Mouse (Mus musculus): Measurements from ENCODE around the gene Pdzd3. TPM values are rescaled to one million over a fixed set of nuclear protein-coding genes. Genes with fewer than 3 reads are reported as not detected.
"Not testable (repeated sequence)": the region's sequence is repeated elsewhere in the genome, so short reads cannot be mapped to it uniquely, and the experiment has no call there.

Pdzd3 gene
- polyA plus RNA-seq (2017; shearing (Covaris generic)), result under 1 TPM in 1 of 3 experiments, not detected in 2; 0.15 TPM

DNA sequence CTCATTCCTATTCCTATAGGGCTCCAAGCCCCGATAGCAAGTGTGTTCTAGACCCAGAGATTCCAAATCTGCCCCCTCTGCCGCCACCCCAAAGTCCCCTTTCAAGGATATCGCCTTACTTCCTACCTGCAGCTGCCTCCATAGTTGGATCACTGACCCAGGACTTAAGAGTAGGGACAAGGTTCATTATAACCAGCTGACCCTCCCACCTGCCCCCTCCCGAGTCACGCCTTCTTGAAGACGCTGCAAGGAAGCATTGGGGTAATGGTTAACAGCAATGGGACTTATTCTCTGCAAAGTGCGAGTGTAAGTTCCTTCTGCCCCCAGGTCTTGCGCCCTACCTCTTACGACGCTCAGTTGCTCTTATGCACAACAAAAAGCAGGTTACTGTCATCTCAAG is at the start of gene Pdzd3:
Pdzd3 (minus strand) TSS at position 158 of the 400 bp plus-strand sequence.
- ATAC-seq, result no peak

DNA sequence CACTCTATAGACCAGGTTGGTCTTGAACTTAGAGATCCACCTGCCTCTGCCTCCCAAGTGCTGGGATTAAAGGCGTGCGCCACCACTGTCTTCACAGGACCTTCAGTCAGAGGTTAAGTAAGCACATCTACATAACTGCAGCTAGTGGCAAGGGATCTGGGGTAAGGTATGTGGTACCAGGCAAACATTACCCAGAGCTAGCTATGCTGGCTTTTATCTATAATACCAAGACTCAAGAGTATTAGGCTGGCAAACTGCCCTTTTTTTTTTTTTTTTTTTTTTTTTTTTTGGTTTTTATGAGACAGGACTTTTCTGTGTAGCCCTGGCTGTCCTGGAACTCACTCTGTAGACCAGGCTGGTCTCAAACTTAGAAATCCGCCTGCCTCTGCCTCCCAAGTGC is 48.7 kb upstream of the Pdzd3 start:
- ATAC-seq, result not testable (repeated sequence)

DNA sequence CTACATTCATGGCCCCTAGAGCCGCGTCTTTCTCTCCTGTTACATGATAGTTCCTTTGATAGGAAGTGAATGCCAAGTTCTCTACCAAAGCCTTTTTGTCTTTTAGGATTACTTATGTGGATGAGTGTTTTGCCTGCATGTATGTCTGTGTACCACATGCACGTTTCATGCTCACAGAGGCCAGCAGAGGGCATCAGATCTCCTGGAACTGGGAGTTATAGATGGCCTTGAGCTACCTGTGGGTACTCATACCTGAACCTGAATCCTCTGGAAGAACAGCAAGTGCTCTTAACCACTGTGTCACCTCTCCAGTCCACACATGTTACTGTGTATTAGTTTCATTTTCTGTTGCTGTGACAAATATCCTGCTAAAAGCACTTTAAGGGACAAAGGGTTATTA is 41.2 kb upstream of the Pdzd3 start:
- no peak for ATAC-seq

DNA sequence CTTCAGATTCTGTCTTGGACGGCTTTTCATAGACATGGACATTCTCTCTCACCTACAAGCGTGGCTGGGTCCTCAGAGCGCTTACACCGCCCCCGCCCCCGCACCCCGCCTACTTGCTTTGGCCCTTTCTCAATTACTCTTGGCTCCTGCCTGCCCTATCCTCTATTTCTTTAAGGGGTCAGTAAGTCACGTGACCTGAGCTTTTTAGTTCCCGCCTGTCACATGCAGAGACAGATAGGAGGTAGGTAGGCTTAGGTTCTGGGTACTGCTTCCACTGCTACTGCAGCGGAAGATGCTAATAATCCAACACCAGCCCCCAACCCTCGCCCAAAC is 37.7 kb upstream of the Pdzd3 start:
- no peak for ATAC-seq

DNA sequence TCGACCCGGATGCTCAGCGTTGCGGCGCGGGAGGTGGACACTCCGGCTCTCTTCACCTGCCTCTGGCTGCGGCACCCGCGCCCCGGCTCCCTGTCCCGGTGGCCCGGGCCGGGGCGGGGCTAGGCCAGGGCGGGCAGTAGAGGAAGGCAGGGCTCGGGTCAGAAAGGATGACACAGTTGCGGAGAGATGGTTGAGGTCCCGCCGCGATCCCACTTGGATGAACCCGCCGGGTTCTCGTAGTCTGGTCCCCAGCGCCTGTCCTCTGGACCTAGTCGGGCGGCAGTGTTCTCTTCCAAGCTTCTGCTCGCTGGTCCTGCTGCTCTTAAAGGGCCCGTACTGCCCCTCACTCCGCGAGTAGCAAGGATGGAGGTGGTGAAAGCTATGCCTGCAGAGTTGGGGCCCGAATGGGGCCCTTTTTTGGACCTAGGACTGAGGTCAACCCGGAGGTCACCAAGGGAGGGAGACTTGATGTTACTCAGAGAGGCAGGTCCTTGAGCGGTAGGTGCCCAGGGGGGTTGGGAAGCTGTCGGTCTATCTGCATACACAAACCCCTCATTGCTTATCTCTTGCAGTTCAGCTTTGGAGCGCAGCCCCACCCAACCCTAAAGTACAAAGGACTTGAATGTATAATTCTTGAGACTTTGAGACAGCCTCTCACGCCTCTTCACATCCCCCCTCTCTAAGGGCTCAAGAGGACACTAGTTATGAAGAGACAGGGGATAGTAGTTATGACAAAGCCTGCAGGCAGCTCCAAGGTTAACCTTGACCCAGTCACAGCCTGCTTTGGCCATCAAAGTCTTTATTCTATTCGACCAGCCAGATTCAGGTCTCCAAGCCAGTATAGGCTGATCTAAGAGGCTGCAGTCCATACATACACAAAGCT is 37.0 kb upstream of the Pdzd3 start, which contains the start of gene Abcg4:
Abcg4 (minus strand) TSS at position 540 of the 883 bp plus-strand sequence.
- peak; percentile 43 for ATAC-seq

DNA sequence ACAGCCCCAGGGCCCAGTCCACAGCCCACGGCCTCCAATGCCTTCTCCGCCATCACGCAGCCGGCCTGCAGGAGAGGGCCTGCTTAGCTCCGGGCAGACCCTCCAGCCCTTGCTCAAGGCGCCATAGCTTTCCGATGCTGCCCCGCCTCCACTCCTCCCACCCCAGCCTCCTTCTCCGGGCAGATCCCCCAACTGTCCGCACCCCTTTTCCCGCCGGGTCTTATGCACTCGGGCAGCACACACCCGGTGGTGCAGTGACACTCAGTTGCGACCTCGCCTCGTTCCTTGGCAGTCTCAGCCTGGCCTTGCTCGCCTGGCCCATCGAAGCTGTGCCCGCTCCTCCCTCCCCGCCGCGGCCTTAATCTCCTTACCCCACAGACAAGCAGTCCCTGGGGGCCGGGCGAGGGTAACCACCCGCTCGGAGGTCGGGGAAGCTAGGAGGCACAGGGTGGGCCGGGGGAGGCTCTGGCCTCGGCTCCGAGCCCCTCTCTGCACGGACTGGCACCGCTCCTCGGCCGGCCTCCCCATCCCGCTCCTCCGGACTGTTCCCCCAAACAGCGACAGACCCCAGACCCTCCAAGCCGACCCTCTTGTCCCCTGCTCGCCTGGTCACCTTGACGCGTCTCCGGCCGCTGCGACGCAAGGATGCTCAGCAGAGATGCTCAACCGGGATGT is 36.3 kb upstream of the Pdzd3 start:
- ATAC-seq, result no peak

DNA sequence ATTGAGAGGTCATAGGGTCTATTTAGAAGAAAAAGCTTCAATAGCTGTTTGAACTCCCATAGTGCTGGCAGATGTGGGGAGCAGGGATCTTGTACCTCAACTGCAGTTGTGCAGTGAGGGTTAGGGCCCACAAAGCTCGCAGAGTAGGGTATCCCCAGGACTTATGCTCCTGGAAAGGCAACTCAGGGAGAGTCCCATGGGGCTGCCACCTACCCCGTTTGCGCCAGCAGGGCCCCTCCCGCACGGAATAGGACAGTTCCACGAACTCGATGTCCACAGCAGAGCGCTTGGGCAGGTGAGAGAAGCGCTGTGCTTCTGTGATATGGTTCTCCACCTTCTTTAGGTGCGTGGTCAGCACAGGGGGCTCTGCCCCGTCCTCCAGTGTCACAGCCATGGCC is 35.7 kb upstream of the Pdzd3 start:
- ATAC-seq, result no peak

DNA sequence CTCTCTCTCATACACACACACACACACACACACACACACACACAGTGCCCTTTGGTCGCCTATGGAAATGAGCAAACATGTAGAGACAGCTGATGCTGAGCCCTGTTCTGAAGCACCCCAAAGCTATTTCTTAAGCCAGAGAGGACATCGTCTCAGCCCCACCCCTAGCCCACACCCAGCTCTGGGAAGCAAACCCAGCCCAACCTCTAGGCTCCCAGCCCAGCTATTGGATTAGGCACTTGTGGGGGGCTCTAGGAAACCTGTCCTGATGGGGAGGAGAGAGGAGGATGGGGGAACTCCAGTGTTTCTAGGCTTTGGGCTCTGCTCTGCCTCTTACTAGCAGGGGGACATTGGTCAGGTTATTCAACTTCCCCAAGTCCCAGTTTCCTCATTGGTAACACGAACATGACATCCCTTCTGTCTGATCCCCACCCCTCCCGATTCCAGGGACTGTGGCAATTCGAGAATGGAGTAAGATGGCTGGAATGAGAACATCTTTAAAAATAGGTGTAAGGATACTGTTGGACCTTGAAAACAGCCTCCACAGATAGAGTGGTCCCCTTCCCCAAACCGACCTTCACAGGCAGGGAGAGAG is 35.1 kb upstream of the Pdzd3 start:
- ATAC-seq, result no peak

DNA sequence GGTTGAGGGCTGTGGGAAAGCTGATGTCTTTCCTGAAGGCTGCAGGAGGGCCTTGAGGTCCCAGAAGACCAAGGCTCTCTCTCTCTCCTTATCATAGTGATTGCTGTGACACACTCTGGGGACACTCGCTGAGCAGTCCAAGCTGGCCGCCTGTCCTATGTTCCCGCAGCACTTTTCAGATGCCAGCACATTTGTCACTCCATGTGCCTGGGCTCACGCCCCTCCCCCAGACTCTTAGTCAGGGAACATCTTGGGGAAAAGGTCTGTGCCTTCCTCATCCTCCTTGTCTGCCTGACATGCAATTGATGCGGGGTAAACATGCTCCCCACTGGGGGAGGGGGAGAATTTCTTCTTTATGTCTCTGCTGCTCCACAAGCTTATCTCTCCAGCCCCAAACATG is 31.9 kb upstream of the Pdzd3 start:
- no peak for ATAC-seq

DNA sequence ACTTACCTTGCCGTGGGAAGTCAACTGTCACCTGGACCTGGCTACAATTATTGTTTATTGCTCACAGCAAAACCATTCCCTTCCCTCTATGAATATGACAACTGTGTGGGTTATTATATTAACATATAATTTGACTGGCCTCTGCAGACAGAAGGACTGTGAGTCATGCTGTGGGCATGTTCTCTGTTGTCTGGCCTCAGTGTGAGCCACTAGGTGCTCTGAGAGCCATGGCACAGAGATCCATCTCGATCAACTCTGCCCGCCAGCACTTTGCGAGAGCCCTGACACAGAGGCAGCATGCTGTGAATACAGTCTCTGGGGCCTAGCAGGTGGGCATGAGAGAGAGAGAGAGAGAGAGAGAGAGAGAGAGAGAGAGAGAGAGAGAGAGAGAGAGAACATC is 18.7 kb upstream of the Pdzd3 start:
- no peak for ATAC-seq

DNA sequence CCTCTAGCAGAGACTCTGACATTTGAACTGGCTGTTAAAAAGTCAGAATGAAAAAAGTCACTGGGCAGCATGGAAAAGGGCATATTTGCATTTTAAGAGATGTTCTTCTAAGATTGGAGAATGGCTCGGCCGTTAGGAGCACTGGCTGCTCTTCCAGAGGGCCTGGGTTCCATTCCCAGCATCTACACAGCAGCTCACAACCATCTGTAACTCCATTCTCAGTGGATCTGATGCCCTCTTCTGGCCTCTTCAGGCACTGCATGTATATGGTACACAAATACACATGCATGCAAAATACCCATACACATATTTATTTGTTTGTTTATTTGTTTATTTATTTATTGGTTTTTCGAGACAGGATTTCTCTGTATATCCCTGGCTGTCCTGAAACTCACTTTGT is 17.8 kb upstream of the Pdzd3 start:
- no peak for ATAC-seq

DNA sequence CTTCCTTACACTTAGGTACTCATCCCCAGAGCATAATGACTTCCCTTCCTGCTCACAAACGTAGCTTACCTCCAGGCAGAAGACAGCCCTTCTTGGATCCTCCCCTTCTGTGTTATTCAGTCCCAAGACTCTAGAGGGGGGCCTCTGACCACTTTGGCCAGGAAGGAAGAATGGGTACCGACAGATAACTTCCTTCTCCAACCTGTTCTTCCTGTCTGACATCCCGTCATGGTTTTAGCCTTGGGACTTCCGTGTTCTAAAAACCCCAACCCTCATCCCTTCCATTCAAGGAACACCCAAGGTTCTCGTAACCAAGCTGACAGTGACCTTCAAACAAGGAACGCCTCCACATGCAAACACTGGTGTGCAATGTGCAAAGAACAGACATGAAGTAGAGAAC is 17.2 kb upstream of the Pdzd3 start, which contains the start of gene Nlrx1:
Nlrx1 (minus strand) TSS at position 168 of the 400 bp plus-strand sequence.
- peak; percentile 40 for ATAC-seq

DNA sequence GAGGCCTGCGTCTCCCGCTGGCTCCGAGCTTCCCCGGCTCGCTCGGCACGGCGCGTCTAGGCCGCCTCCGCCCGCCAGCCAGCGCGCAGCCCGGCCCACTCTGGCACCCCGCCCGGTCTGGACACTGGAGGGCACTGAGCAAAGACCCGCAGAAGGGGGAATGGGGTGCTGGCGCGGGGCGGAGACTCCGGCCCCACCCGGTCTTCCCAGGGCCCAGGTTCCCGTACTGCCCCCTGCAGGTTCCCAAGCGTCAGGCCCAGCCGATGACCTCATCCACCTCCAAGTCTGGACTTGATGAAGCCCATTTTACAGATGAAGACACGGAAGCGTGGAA is 16.7 kb upstream of the Pdzd3 start:
- ATAC-seq, result peak; percentile 90

DNA sequence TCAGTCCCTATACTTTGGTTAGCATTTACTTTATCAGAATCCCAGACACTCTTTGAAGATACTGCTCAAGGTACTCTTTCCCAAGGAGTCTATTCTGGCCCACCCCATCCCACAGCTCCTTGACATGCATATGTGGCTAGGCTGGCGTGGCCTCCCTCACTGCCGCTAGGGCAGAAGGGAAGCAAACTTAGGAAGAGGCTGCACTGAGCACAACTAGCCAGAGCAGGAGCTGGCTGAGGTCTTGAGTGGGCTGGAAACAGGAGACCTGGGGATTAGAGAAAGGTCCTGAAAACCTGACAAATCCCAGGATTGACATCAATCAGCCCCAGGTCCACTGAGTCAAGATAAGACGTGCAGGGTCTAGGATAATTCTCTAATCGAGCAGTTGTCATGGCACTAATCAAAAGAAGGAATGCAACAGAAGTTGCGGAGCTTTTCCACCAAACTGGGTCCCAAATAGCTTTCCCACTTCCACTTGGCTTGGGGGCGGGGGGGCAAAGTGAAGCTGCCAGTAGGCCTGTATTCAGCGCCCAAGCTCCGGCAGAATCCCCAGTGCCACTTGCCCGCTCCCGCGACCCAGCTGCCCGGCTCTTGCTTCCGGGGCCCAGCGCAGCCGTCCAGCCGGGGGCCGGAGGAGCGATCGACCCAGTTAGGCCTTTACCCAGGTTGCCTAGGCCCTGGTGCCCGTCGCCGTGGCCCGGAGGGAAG is 16.2 kb upstream of the Pdzd3 start:
- ATAC-seq, result no peak

DNA sequence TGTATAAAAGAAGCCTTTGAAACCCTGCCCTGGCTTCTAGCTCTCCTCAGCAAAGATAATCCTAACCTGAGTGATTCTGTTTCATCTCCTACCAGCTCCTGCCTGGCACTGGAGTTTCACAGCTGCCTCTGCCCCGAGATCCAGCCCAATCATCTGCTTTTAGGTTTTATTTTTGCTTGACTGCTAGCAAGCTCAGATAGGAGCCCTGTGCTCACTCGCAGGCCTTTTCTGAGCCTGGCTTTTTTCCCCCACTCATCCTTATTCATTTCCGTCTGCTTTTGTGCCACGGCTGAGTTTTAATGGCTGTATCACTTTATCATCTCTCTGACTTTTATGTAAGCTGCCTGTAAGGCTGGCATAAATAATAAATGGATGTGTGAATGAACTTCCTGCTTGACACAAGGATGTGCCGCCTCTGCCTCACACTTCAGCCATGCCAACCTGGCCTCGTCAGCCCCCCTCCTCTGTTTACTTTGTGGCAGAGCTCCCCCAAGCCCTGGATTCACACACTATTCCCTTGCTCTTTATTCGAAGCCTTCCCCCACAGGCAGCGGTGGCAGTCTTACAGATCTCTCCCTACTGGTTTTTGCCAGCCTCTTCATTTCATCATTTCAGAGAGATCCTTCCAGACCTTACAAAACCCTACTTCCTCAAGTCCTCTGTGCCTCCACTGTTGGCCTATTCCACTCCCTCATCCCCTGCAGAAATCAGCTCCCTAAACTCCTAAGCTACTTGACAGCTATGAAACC is 15.4 kb upstream of the Pdzd3 start:
- no peak for ATAC-seq

DNA sequence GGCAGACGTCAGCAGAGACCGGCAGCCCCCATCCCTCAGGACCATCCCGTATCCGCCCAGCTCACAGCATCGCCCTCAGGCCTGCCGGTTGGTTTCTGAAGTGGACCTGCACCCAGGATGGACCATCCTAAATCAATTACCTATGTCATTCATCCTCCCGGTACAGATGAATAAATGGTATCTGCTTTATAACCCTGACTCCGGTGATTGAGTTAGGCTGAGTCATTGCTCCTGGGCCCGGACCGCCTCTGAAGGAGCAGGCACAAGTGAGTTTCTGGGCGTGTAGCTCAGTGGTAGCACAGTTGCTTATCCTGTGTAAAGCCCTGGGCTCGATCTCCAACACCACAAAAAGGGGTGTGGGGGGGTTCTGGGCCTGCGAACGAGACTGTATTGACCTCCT is 10.1 kb upstream of the Pdzd3 start:
- no peak for ATAC-seq

DNA sequence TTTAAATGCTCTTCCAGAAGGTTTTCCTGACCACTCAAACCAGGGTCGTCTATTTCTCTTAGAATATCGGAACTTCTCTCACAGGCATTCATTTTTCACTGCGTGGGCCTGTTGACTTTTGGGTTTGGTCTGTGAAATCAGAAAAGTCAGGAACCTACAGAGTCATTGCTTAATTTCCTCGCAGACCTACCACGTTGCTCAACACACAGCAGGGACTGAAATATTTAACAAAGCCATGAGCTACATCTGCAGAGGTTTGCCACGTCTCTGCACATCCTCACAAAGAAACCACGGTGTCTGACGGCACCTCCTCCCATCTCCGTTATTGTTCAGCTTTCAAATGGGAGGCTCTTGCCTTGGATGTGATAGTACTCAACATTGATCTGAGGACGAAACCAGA is 7.7 kb upstream of the Pdzd3 start:
- no peak for ATAC-seq

DNA sequence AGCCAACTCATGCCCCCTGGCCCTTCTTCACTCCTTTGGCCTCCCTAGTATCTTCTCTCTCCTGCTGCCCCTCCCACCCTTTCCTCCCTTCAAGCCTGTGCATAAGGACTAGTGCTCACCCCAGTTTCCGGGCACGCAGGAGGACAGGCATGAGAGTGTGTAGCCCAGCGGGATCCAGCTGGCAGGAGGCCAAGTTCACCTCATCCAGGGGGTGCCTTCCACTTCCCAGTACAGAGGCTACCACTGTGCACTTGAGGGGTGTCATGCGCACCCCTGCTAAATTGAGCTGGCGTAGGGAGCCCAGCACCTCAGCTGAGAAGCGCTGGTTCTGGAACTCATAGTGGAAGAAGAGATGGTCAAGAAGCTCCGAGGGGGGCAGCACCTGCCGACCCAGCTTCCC is 4.9 kb upstream of the Pdzd3 start:
- no peak for ATAC-seq

DNA sequence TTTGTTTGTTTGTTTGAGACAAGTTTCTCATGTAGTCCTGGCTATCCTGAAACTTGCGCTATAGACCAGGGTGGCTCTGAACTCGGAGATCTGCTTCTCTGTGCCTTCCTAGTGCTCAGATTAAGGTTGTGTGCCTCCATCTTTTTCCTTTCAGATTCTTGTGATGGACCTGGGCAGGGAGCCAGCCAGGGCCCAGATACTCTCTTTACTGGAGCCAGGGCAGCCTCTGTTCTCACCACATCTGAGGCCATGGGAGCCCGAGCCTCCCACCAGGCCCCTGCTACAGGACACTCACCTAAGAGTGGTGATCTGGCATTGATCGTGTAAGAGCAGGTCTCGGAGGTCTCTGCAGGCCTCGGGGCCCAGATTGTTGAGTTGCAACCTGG is 3.9 kb upstream of the Pdzd3 start:
- no peak for ATAC-seq

DNA sequence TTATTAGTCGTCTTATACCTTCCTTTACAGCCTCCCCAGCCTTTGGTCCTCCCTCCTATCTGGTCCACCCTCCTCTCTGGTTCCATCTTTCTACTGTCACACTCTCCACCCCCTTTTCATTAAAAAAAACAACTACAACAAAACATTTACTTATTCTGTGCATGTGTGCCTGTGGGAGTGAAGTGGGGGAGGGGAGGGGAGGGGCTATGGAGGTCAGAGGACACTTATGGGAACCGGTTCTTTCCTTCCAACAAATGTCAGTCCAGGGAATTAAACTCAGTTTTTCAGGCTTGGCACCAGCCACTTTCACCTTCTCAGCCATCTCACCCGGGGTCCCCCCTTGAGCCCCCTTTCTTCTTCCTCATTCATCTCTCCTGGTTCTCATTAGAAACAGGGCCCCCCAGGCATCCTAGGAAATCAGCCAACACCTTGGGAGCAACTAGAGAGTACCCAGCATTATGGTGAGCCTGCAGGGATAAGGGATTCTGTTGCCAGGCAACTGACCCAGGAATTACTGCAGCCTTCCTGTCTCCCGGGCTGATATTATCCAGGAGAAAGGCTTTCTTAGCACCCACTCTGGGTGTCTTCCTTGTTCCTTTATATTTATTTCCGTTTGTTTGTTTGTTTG is 3.4 kb upstream of the Pdzd3 start:
- no peak for ATAC-seq

DNA sequence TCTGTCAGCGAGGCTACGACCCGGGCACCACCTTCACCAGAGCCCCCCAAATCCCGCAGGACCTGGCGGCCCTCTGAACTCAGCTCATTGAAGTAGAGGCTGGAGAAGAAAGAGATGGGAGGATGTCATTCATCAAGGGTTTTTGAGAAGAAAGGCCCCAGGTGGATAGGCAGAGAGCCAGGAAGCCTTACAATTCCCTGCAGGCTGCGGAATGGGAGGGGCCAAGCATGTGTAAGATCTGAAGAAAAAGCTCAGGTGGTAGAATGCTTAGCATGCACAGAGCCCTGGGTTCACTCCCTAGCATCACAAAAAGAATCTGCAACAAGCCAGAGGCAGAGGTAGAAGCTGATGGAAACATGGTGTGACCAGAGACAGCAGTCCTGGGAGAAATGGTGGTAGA is 2.2 kb upstream of the Pdzd3 start:
- no peak for ATAC-seq

DNA sequence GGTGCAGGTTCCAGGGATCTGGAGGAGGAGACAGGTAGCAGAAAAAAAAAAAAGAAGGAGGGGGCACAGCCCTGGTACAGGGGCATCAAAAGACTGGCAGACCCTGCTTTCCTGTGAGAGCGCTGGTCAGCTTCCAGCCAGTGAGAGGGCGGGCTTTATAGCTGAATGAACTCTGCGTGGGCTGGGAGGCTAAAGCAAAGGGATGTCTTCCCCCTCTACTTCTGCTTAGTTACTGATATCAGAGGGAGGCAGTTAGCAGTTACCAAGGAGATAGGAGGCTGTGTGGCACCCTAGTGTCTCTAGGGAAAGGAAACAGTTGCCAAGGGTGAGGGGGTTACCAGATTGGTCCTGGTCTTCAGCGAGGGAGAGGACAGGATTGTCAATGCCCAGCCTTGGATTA is 826 bp downstream of the Pdzd3 start:
- ATAC-seq, result no peak
